Mouse (Mus musculus) lung, embryonic 16.5 days (tissue): ENCODE data around the gene 9130023H24Rik. TPM values are rescaled to one million over a fixed set of nuclear protein-coding genes. Genes with fewer than 3 reads are reported as not detected.

Experiments
- polyA plus RNA-seq: library from polyadenylated mRNA; unstranded; fragments of >200 nt; fragmentation: Nextera tagmentation; extraction: Ambion mirVana; gene quantifications from 2 replicates; pipeline ENCODE4 v1.2.1, GENCODE M21; 2015

The 9130023H24Rik gene
- polyA plus RNA-seq, 1 experiment from 2014 or later = 9.4 TPM

Other genes starting within 250 kb of the 9130023H24Rik start
- 37.6 and 51.2 TPM in 2 replicates for gene Pycard, start 244.2 kb downstream of the 9130023H24Rik start, polyA plus RNA-seq
- 0.28 and 0.63 TPM in 2 replicates for gene Trim72, start 234.1 kb downstream of the 9130023H24Rik start, polyA plus RNA-seq
- gene Itgam, start 175.4 kb downstream of the 9130023H24Rik start, polyA plus RNA-seq = 1.3 and 1.6 TPM in 2 replicates
- not detected in 2 replicates for gene Gm49368, start 175.3 kb downstream of the 9130023H24Rik start, polyA plus RNA-seq
- 0.11 and 0.28 TPM in 2 replicates for gene Itgax, start 108.5 kb downstream of the 9130023H24Rik start, polyA plus RNA-seq
- 0.04 TPM in 1 of 2 replicates, not detected in the other for gene Itgad, start 83.7 kb downstream of the 9130023H24Rik start, polyA plus RNA-seq
- gene Cox6a2, start 31.6 kb downstream of the 9130023H24Rik start, polyA plus RNA-seq = 22.4 and 28.3 TPM in 2 replicates
- 20.0 TPM in 2 replicates for gene Armc5, start 689 bp downstream of the 9130023H24Rik start, polyA plus RNA-seq
- gene Tgfb1i1, start 8.8 kb upstream of the 9130023H24Rik start, polyA plus RNA-seq = 190 and 203 TPM in 2 replicates
- gene Slc5a2, start 27.6 kb upstream of the 9130023H24Rik start, polyA plus RNA-seq = 0.39 TPM in 1 of 2 replicates, not detected in the other
- 32.0 and 36.3 TPM in 2 replicates for gene BC017158, start 60.1 kb upstream of the 9130023H24Rik start, polyA plus RNA-seq
- gene Rgs10, start 180.7 kb upstream of the 9130023H24Rik start, polyA plus RNA-seq = 42.9 and 45.9 TPM in 2 replicates
- gene Tial1, start 223.7 kb upstream of the 9130023H24Rik start, polyA plus RNA-seq = 26.8 and 27.1 TPM in 2 replicates